Mouse (Mus musculus): ENCODE data around the gene Stac3.

Stac3 gene

GRCm38 (mm10) chr10:127500894-127501893 lies at the start of gene Stac3:
Gene Stac3, plus strand, starts transcription at chr10:127501686.
- no peak for DNase-seq

GRCm38 (mm10) chr10:127453701-127454100 lies 47.8 kb upstream of the Stac3 start:
- DNase-seq = no peak

GRCm38 (mm10) chr10:127462411-127463096 lies 38.9 kb upstream of the Stac3 start:
- DNase-seq = no peak

GRCm38 (mm10) chr10:127471281-127471988 lies 30.1 kb upstream of the Stac3 start:
- no peak for DNase-seq

- no peak for DNase-seq
Measured at GRCm38 (mm10) chr10:127472722-127473121, 28.8 kb upstream of the Stac3 start.

- no peak for DNase-seq
Measured at GRCm38 (mm10) chr10:127475175-127475574, 26.3 kb upstream of the Stac3 start.

GRCm38 (mm10) chr10:127476541-127476940 lies 24.9 kb upstream of the Stac3 start:
- no peak for DNase-seq

- no peak for DNase-seq
Measured at GRCm38 (mm10) chr10:127477301-127477700, 24.2 kb upstream of the Stac3 start.

- no peak for DNase-seq
Measured at GRCm38 (mm10) chr10:127479131-127479530, 22.4 kb upstream of the Stac3 start.

- no peak for DNase-seq
Measured at GRCm38 (mm10) chr10:127480833-127481813, 20.4 kb upstream of the Stac3 start.

GRCm38 (mm10) chr10:127485235-127485634 lies 16.3 kb upstream of the Stac3 start:
- DNase-seq = no peak

- DNase-seq = no peak
Measured at GRCm38 (mm10) chr10:127488856-127489255, 12.6 kb upstream of the Stac3 start.

GRCm38 (mm10) chr10:127490160-127491127 lies 11.0 kb upstream of the Stac3 start:
- no peak for DNase-seq

- DNase-seq = peak; percentile 59
Measured at GRCm38 (mm10) chr10:127491128-127491512, 10.4 kb upstream of the Stac3 start.

GRCm38 (mm10) chr10:127492118-127492517 lies 9.4 kb upstream of the Stac3 start:
- DNase-seq = no peak

GRCm38 (mm10) chr10:127496156-127496555 lies 5.3 kb upstream of the Stac3 start:
- no peak for DNase-seq

GRCm38 (mm10) chr10:127499516-127499915 lies 2.0 kb upstream of the Stac3 start:
- no peak for DNase-seq

GRCm38 (mm10) chr10:127500042-127500441 lies 1.4 kb upstream of the Stac3 start:
- DNase-seq = no peak

GRCm38 (mm10) chr10:127508239-127508638 lies 6.8 kb downstream of the Stac3 start:
- peak; percentile 89 for DNase-seq

- peak; percentile 97 for DNase-seq
Measured at GRCm38 (mm10) chr10:127509051-127509836, 7.8 kb downstream of the Stac3 start.

Data from cerebellum, adult 9-11 months (tissue).